Mouse (Mus musculus) megakaryocyte, embryonic 14.5 days (primary cell): ENCODE data around the gene Stc2.

Experiments used
- FLI1 ChIP-seq: IDR thresholded peaks from 2 replicates; pipeline ENCODE4 v1.6.1; 2012; ENCODE audit warnings: low read length, inconsistent platforms, mixed read lengths
- GATA1 ChIP-seq: IDR thresholded peaks from 3 replicates; pipeline ENCODE4 v1.6.1; 2012; ENCODE audit warnings: mixed read lengths, low read length, inconsistent platforms, borderline replicate concordance

DNA sequence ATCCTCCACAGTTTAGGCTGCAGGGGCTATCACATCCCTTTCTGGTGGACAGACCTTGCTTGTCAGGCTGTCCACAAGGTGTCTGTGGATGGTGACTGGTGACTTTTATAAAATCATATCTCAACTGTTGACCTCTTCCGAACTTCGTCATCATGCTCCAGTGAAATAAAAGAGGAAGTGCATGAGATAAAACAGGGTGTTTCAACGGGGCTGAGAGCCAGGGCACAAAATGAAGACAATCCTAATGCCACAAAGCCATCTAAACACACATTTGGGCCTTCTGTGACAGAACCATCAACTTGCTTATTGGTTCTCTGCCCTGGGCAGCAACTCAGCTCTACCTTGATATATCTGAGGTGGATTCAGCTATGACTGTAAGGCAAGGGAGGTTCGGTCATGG, 3.0 kb downstream of the Stc2 start:
- TF ChIP-seq GATA1, result no peak
- no peak for TF ChIP-seq FLI1
